Mouse (Mus musculus) erythroid progenitor cell, adult 5-6 weeks (primary cell): Measurements from ENCODE around the gene Evpl. TPM values are rescaled to one million over a fixed set of nuclear protein-coding genes. Genes with fewer than 3 reads are reported as not detected.
A peak's percentile ranks its signal among the peaks of the same experiment; 100 is the strongest.

Experiments used
- ATAC-seq: replicated peaks from 2 replicates; pipeline ENCODE4 v1.8.0; 2016; ENCODE audit warnings: moderate number of reproducible peaks, mild to moderate bottlenecking, moderate TSS enrichment, inconsistent platforms; ENCODE audit not compliant: poor library complexity, low FRiP score, severe bottlenecking
- total RNA-seq, 2 experiments: library from RNA; stranded (forward) in 1 of 2; stranded (reverse) in 1 of 2; fragments of 150-400 nt in 1 of 2; fragments of 186-747, 209-891 nt in 1 of 2; gene quantifications; 2 replicates each; pipeline versions ENCODE4 v1.2.3 to v1.2.4; 2015 to 2017; ENCODE audit warnings: low replicate concordance in 2 of 2

Gene Evpl
- total RNA-seq, 2 experiments from 2014 or later: not detected

DNA sequence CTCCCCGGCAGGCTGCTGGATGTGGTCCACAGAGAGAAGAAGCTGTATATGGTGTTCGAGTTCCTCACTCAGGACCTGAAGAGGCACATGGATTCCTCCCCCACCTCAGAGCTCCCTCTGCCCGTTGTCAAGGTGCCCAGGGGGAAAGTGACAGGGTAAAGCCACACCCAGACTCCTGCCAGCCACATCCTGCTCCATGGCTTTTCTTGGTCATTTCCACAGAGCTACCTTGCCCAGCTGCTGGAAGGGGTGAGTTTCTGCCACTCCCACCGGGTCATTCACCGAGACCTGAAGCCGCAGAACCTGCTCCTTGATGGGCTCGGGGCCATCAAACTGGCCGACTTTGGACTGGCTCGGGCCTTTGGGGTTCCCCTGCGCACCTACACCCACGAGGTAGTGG is 21.3 kb downstream of the Evpl start:
- ATAC-seq: no peak

DNA sequence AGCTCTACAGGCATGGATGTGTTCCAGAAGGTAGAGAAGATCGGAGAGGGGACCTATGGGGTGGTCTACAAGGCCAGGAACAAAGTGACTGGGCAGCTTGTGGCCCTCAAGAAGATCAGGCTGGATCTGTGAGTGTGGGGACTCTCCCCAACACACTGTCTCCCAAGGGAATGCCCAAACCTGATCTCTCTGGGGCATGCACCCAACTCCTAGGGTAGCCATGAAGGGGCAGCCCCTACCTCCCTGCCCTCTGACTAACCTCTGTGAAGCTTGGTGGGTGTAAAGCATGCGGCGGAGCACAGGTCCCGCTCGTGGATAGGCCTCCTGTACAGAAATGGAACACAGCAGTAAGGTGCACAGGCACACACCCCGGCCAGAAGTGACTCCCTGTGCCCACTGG is 21.9 kb downstream of the Evpl start:
- ATAC-seq: no peak

DNA sequence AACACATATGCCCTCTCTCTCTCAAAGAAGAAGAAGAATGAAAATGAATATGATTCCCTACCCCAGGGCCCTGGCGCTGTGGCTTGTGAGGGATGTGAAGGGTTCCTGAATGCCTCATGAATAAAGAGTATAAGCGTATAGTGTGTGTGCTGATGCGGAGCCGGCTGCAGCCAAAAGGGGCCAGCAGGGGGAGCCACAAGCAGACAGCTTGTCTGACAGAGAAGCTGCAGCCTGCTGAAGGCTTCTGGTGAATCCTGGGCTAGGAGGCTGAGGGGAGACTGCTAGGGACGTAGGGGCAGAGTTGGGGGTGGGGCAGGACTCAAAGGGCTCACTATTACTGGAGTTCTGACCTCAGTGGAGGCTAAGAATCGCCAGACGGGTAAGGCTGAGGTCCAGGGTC is 22.7 kb downstream of the Evpl start:
- ATAC-seq: no peak; the same call in 1 of the 2 replicates

DNA sequence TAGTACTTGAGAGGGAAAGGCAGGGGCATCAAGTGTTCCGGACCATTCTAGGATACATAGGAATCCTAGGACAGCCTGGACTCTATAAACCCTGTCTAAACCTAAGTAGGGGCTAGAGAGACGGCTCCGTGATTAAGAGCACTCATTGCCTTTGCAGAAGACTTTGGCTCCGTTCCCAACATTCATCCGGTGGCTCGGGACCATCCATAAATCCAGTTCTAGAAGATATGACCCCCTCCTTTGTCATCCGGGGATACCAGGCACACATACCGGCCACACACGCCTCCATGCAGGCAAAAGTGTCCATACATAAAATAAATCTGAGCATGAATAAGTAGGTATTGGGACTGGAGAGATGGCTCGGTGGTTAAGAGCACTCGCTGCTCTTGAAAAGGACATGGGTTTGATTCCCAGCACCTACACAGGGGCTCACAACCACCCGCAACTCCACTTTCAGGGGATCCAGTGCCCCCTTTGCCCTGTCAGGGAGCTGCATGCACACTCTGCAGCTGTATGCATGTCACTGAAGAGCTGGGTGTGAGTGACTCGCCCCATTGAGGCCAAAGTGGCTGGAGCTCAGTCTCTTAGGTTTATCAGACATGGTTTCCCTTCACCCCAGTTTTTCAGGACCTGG is 23.9 kb downstream of the Evpl start:
- no peak for ATAC-seq

DNA sequence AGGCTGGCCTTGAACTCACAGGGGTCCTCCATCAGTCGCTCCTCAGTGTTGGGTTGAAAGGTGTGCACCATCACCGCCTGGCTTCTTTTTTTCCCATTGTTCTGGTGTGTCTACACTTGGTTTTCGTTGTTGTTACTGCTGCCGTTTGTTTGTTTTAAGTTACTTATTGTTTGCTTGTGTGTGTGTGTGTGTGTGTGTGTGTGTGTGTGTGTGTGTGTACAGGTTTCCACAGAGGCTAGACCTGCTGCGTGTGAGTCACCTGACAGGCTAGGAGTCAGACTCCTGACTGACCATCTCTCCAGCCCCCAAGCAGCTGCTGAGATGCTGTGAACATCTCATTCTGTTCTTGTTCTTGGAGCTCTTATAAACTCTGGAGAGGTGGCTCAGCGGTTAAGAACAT is 25.0 kb downstream of the Evpl start:
- ATAC-seq: no peak

DNA sequence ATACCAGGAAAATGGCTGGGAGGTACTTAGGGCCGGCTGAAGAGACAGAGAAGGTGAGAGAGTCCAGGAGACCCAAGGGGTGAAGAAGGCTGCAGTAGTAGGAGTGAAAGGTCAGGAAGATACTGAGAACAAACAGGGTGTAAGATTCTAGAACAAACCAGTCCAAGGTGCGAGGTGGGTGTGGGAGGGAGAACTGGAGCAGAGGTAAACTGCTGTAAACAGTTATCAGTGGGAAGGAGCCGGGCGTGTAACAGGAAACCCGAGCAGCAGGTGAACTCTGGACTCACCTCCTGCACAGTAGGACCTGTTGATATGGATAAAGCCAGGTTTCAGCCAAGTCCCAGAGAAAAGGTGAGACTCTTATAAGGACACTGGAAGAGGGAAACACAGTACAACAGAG is 27.2 kb downstream of the Evpl start:
- ATAC-seq: no peak

DNA sequence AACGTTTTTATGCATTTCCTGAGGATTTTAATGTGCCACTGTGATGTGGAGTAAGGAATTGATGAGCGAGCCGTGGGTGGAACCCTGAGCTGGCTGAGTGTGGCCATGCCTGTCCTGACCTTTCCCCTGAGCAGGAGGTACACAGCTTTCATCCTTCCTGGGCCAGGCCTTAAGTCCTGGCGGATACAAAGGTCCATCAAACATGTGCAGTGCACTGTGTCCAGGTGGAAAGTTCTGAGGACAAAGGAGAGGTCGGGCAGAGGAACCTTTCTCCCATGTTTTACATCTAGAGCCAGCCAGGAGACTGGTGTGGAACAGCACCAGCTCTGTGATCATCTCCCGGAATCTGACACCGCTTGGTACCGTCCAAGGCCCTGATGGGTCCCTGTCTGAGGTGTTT is 28.6 kb downstream of the Evpl start:
- no peak for ATAC-seq

DNA sequence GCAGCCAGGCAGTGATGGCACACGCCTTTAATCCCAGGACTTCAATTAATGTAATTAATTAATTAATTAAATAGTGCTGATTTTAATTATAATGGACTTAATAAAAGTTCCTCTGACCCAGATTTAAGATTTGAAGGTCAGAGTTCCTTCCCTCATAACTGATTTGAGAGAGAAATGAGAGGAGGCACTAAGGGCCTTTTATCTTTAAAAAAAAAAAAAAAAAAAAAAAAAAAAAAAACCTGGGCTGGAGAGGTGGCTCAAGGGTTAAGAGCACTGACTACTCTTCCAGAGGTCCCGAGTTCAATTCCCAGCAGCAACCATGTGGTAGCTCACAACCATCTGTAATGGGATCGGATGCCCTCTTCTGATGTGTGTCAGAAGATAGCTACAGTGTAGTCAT is 29.2 kb downstream of the Evpl start:
- ATAC-seq: no peak

DNA sequence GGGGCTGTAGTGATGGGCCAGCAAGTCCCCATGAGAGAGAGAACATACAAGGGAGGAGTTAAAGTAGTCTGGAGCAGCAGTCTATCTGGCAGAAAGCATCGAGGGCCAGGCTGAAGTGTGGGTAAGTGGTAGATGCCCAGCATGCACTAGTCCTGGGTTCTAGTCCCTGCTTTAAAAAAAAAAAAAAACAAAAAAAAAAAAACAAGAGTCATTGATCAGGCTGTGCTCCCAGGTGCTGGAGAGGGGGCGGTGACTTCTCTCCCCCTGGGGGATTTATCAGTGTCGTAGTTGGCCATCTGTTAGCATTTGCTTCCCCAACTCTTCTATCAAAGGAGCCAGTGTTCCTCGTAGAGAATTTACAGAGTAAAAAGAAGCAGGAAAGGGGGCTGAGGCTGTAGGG is 31.2 kb downstream of the Evpl start:
- no peak for ATAC-seq

DNA sequence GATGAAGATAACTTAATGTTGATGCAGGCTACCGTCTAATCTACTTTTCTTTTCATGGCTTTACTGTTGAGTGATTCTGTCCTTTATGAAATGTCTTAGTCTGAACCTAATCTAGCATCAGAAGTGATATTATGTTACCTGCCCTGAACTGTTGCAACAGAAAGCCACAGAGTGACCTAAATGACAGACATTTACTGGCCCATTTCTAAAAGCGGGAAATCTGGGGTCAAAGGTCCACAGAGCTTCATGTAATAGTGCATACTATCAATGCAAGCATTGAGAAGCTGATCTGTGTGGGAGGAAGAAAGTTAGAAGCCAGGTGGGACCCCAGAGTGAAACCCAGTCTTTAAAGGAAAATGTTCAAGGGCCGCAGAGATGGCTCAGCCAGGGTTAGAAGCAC is 34.7 kb downstream of the Evpl start:
- ATAC-seq: no peak

DNA sequence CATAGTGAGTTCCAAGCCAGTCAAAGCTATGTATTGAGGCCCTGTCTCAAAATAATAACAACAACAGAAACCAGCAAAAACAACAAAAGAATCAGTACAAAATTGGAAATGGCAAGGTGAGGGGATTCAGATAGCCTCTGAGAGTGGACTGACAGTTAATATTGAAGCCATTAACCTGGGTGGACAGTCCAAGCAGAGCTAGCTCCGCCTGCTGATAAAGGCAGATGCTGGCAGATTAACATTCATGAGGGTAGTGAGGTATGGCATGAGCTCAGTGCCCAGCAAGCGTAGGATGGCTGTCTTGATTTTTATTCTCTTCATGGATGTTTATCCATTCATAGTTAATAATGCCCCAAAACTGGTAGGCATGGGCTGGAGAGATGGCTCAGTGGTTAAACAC is 36.7 kb downstream of the Evpl start:
- ATAC-seq: no peak

DNA sequence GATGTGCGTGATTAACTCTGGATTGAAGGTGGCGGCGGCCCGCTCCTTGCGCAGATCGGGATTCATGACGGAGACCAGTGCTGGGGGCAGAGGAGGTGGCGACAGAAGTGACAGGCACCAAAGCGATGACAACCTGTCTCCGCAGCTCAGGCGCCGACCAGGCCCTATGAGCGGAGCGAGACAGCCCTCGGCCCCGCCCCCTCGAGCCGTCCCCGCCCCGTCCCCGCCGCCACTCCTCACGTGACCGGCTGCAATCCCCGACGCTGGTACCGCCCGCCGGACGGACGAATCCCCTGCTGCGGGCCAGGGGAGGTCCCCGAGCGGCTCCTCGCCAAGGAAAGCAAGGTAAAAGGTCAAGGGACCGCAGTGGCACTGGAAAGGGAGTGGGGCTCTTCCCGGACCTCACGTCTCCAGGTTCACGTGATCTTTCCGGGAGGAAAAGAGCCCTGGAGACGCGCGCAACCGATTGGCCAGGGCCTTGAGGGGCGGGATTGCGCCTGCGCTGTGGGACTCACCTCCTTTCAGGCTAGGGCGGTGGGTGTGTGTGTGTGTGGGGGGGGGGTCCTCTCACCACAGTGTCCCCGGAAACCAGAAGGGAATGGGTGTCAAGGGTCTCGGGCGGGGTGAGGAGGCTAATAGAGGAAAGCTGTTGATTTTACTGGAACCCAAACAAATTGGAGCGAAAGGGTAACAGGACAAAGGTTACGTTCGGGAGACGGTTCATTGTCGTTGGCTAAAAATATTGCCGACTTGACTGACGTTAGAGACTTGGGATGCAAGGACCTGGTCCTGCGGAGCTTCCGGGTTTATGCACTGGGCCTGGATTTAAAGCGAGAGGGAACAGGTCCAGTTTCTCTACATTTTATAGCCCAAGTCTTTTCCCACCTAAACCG is 39.0 kb downstream of the Evpl start, which contains the start of the genes Ten1 and Acox1:
Gene Ten1 (plus strand): TSS at position 217 of the 893 bp plus-strand sequence.
Gene Acox1 (minus strand): TSS at position 407 of the 893 bp plus-strand sequence.
- peak; percentile 88 for ATAC-seq

DNA sequence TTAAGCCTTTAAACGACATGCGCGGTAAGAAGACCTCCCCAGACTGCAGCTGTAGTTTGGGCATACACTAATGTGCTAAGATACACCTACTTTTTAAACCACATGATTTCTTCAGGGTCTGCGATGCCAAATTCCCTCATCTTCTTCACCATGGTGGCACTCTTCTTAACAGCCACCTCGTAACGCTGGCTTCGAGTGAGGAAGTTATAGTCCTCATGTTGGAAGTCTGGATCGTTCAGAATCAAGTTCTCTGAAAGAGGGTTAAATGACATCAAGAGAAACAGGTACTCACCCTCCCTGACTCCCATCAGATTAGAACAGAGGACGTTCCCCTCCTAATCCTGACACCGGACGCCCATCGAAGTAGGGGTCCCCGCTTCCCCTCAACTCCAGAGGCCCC is 39.7 kb downstream of the Evpl start:
- ATAC-seq: peak; percentile 46

DNA sequence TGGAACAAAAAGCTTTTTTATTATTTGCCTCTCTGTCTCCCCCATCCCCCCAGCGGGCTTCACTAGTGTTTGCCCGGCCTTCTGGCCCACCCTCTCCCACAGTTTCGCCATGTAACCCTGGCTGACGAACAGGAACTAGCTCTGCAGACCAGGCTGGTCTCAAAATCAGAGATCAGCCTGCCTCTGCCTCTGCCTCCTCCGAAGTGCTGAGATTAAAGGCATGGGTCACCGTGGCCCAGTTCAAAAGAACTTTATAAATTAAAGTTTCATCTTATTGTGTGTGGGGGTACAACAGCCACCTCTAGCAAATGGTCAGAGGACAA is 40.3 kb downstream of the Evpl start:
- ATAC-seq: no peak

DNA sequence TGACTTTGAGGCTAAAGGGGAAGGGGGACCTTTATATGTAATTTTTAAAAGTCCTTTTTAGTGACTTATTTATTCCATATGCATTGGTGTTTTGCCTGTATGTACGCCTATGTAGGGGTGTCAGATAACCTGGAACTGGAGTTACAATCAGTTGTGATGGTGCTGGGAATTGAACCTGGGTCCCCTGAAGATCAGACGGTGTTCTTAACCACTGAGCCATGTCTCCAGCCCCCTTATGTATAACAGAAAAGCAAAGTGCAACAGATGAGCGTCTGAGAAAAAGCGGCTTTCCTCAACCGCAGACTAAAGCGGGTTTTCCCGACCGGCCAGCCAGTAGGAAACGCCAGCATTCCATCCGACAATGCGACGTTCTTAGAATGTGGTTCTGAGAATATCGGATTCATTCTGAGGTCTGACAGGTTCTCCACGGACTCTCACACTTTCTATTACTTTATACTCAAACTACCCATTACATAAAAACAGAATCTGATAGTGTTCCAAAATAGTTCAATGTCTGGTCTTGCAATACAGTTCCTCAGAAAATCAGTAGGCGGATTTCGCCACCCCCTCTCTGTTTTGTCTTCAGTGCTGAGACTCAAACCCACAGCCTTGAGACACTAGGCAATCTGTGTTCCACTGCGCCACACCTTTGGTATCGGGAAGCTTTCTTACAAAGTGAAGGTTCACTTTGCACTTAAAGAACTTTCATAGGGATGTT is 40.9 kb downstream of the Evpl start:
- ATAC-seq: no peak

DNA sequence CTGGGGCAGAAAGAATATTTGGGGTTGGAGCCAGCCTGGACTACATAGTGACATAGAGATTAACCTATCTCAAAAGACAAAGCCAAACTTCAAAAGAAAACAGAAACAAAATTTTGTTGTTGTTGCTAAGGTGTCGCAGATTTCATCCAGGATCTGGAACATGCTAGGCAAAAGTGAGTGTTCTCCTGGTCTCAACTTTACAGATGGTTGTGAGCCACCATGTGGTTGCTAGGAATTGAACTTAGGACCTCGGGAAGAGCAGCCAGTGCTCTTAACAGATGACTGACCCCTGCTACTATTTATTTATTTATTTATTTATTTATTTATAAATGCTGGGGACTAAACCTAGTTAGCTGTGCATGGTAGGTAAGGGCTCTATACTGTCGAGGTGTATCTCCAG is 41.5 kb downstream of the Evpl start:
- no peak for ATAC-seq

DNA sequence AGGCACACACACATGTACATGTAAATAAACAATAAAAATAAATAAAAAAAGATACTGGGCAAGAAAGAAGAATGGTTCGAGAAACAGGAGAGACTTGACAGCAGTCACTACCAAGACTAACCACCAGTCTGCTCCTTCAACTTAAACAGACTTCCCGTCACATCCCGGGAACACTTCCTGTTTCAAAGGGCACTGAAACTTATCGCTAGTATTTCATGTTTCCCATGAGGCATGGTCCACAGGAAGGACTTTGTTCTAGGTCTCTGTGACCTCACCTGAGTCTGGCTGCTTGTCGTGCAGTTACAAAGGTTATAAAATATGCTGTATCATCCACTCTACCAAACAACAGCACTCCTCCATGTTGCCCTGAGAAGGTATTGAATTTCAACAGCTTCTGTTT is 42.6 kb downstream of the Evpl start:
- no peak for ATAC-seq

DNA sequence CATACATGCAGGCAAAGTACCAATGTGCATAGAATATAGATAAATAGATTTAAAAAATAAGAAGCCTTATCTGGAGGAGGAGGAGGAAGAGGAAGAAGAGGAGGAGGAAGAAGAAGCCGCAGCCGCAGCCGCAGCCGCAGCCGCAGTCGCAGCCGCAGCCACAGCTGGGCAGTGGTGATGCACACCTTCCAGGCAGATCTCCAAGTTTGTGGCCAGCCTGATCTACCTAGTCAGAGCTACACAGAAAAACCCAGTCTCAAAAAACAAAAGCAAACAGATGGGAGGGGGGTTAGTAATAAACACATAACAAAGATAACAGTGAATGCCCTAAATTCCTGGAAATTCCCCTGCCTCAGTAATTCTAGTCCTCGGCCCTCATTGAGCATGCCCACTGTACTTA is 43.3 kb downstream of the Evpl start:
- no peak for ATAC-seq

DNA sequence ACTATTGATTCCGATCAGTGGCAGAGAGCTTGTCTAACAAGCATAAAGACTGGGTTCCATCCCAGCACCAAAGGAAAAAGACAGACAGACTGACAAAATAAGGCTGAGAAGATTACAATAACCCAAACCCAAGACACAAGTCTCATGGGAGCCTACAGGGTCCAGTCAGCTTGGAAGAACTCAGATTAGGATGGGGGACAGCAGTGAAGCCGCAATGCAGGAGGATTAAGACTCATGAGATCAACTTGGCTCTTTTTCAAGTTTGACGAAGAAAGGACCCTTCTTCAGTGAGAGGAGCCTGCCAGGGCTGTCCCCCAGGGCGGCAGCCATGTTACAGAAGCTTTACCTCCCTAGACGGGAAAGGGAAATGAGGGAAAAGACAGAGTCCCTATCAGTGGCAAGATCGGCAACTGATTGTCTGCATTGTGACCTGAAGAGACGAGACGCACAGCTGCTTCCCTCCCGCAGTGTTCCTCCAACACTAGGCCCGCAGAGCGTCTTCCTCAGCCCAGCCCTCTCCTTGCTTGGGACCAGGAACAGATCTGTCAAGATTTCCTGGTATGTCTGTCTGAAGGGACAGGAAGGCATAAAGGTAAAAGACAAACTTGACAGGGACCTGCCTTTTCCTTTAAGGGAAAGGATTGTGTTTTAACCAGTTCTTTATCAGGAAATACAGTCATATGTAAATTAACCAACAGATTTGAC is 50.5 kb downstream of the Evpl start:
- ATAC-seq: no peak

DNA sequence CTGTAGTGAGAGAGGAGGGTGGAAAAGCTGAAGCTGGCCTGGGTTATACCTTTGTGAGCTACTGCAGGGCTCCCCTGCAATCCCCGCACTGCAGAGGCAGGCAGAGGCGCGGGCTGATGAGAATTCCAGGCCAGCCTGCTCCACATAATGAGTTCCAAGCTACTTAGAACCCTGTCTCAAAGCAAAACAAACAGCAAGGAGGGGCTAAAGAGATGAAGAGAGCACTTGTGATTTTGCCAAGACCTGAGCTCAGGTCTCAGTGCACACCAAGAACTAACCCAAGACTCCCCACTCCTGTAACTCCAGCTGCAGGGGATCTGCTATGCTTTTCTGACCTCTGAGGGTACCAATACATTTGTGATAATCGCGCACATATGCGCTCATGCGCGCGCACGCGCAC is 51.5 kb downstream of the Evpl start:
- ATAC-seq: no peak
